Mouse (Mus musculus): ENCODE measurements around the gene Pcdh7. TPM values are rescaled to one million over a fixed set of nuclear protein-coding genes. Genes with fewer than 3 reads are reported as not detected.

The Pcdh7 gene
- polyA plus RNA-seq, 2 experiments from 2014 or later: not detected

GRCm38 (mm10) chr5:57750320-57750719 lies 32.6 kb downstream of the Pcdh7 start:
- ATAC-seq: no peak

- no peak for ATAC-seq
These were observed 38.0 kb downstream of the Pcdh7 start for GRCm38 (mm10) chr5:57755791-57756190.

- ATAC-seq: no peak
These were observed 39.1 kb downstream of the Pcdh7 start for GRCm38 (mm10) chr5:57756726-57757424.

DNA sequence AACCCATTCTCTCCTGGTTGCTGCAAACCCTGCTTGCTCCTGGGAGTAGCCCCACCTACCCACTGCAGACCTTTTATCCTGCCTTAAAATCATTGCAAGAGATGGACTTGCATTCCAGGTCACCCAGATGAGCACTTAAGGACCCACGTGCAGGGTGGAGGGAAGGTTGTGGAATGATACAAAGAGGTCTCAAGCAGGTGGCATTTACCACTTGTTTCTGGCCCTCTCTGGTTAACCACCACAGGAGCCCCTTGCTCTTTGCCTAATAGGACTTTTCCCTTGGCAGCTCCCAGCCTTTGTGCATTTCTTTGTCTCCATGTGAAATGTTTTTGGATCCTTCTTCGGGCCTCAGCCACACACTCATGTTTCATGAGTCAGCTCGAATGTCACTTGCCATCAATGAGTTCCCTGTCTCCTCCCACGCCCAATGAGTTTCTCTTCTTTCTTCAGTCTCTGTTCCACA lies 39.7 kb downstream of the Pcdh7 start:
- ATAC-seq: no peak

GRCm38 (mm10) chr5:57758968-57759367 lies 41.2 kb downstream of the Pcdh7 start:
- ATAC-seq: no peak

- no peak for ATAC-seq
These were observed 42.6 kb downstream of the Pcdh7 start for GRCm38 (mm10) chr5:57760069-57761063.

GRCm38 (mm10) chr5:57765356-57765755 lies 47.6 kb downstream of the Pcdh7 start:
- no peak for ATAC-seq

DNA sequence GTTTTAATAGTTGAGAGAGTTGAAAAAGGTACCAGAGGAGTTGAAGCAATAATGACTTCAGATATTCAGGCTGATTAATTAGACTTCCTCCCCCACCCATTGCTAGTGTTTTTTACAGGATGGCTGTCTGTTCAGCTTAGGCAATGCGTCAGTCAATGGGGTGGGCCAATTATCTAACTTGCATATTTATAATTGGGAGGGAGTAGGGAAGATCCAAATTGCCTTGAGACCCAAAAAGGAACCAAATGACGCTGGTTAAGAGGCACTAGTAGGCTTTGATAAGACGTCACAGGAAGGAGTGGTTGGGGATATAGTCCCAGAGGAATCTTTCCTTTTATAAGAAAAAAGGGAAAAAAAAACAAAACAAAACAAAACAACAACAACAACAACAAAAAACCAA lies 49.6 kb downstream of the Pcdh7 start:
- no peak for ATAC-seq

- no peak for ATAC-seq
These were observed 50.8 kb downstream of the Pcdh7 start for GRCm38 (mm10) chr5:57768469-57769022.

DNA sequence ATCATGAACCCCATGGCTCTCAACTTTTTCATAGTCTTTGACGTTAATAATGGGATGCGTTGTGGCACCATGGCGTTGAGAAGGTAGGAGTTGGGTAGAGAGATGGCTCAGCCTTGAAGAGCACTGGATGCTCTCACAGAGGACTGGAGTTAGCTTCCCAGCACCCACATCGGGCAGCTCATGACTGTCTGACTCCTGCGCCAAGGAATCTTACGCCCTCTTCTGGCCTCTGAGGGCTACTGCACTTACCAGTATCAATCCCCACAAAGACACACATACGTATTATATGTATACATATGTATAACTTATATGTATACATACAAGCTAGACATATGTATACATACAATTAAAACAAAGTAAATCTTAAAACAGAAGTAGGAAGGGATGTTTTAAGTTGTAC lies 51.9 kb downstream of the Pcdh7 start:
- no peak for ATAC-seq

DNA sequence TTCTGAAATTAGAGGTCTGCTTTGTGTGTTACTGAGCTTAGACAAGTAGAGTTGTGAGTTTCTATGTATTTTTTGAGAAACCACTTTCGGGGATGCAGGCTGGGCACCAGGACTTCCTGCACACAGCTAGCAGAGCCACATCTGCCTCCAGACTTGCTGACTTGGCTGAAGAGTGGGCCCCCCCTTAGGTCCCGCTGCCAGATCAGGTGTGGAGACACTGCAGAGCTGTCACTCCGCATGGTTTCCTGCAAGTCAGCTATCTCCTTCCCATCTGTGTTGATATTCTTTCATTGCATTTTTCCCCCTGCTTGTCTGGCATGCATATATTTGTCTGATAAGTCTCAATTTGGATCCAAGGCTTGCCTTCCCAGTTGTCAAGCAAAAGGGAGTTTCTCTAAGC lies 52.6 kb downstream of the Pcdh7 start:
- ATAC-seq: no peak

DNA sequence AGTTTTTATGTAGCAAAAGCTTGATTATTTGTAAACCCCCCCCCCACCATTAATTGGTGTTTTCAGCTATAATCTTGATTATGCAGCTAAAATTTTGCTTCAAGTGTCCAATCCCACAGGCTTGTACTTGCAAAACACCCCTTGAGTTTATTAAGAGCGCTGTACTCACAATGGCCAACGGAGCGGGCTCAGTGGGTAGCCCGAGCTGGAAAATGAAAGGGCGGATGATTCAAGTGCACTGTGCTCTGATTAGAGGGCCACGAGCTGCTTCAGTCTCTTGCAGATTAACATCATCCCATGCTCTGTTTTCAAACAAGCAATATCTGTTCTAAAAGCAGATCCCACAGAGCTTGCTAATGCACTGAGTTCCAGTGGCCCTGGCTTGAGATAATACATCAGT lies 53.4 kb downstream of the Pcdh7 start:
- no peak for ATAC-seq

- no peak for ATAC-seq
These were observed 54.9 kb downstream of the Pcdh7 start for GRCm38 (mm10) chr5:57772711-57773110.

- ATAC-seq: no peak
These were observed 56.7 kb downstream of the Pcdh7 start for GRCm38 (mm10) chr5:57774496-57774895.

GRCm38 (mm10) chr5:57778093-57778492 lies 60.3 kb downstream of the Pcdh7 start:
- ATAC-seq: no peak

DNA sequence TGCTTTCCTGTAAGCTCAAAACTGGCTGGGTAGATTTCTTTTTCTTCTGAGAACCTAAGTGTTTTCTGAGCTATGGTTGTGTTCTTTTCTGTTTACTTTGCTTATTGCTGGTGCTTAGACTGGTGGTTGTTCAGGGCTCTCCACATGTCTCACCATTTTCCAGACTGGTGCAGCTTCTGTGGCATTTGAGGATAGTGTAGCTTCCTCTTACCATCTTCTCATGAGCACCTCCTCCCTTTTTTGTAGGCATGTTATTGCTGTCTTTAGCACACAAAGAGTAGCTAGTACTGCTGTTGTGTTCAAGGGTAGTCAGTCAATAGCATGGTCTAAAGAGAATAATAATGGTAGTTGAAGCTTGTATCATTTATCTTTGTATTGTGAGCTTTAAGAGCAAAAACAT lies 62.2 kb downstream of the Pcdh7 start:
- no peak for ATAC-seq

DNA sequence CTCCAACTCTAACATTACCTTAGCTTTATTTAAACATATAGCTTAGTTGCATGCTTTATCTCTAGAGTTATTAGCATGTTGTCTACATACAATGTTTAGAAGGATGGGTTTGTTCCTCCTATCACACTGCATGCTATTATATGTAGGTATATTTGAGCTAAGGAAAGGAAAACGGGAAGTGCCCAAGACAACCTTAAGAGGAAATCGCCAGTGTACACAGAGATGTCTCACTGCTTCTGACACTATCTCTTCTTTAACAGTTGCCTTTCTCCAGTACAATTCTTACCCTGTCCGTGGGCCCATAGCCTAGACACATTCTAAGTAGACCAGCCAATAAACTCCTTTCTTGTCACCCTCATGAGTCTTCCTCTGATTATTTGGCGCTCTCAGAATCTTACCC lies 62.8 kb downstream of the Pcdh7 start:
- no peak for ATAC-seq

GRCm38 (mm10) chr5:57781950-57782349 lies 64.2 kb downstream of the Pcdh7 start:
- no peak for ATAC-seq

- no peak for ATAC-seq
These were observed 64.8 kb downstream of the Pcdh7 start for GRCm38 (mm10) chr5:57782546-57782945.

DNA sequence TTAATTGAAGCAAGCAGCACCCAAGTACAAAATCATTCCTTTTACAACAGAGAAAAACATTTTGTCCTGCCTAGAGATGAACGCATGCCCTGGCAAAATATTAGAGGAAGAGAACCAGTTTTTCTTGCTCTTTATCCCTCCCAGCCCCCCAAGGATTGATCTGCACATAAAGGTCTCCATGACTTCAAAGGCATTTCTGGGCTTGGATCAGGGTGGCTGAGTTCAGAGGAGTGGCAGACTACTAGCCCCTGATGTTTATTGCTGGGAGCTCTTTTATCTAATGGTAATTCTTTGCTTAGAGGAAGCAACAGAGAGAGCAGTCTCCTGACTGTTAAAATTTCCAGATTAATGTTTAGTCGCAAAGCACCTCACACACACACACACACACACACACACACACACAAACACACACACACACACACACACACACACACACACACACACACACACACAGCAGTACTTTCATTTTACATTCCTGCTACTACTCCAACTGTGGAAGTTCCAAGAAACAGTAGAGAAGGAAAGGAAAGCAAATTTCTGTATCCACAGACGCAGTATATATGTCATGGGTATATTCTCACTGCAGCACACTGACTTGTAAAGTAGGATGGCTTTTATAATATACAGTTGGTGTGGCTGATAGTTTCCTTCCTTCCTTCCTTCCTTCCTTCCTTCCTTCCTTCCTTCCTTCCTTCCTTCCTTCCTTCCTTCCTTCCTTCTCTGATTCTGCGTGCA lies 71.2 kb downstream of the Pcdh7 start:
- no peak for ATAC-seq

GRCm38 (mm10) chr5:57796337-57796736 lies 78.6 kb downstream of the Pcdh7 start:
- ATAC-seq: no peak

DNA sequence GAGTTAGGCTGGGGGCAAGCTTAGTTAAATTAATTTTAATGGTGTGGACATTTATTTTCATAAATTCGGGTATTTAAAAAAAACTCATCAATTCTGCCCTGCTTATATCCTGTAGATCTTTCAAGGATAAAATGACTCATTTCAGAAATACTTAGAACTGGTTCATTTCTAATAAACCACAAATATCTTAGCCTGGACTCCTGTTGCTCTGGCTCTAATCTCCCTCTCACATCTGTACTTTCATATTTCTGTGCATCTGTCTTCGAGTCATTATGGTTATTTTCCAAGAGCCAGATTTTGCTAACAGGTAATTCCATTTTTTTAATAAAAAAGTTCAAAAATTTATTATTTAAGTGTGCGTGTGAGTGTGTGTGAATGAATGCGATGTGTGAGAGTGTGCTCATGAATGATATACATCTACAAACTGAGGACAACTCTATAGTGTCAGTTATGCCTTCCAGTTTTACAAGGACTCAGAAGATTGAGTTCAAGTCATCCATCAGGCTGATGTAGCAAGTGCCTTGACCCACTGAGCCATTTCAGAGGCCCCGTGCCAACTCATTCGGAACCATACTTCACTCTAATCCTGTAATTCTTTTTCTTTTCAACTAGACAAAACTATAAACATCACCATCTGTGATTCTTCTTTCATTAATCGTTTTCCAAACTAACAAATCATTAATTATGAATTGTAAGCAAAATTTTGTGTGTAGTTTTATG lies 80.3 kb downstream of the Pcdh7 start:
- no peak for ATAC-seq
